Mouse (Mus musculus): ENCODE measurements around the gene Ulk4. TPM values are rescaled to one million over a fixed set of nuclear protein-coding genes. Genes with fewer than 3 reads are reported as not detected.

Ulk4 gene
- polyA plus RNA-seq, 1 experiment from 2014 or later, result 213 TPM

DNA sequence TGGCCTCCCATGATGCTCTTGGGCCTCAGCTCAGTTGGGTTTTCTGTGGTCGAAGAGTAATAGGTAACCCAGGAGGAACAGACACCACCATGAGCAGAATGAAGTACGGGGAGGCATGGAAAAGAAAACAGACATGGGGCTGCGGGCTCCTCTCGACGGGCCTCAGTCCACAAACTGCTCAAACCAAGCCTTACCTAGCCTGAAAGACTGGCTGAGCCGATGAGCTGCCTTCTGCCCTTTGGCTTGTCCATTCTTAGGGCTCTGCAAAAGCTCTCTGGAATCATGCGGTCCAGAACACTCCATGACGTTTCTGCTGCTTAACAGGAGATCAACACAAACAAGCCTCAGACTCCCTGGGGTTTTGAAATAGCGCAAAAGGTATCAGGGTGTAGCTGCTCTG is 19.9 kb downstream of the Ulk4 start:
- H3K27ac ChIP-seq (replicated peaks; ENCODE audit: low read depth, low read length), result no peak overlapping the region
- H3K4me1 ChIP-seq (ENCODE audit: control insufficient read depth, insufficient read depth, low read length), result no peaks in the 10 kb centered on the region; the same call in 1 of the 2 replicates
- no peak overlapping the region for H3K4me3 ChIP-seq (ENCODE audit: low read depth, low read length)
- no peaks in the 10 kb centered on the region for H3K36me3 ChIP-seq (replicated peaks; ENCODE audit: control insufficient read depth, insufficient read depth, low read depth, low read length)
- no peaks in the 10 kb centered on the region for H3K27me3 ChIP-seq (ENCODE audit: control insufficient read depth, insufficient read depth, low read length)
- DNase-seq (ENCODE audit: low spot score) (no peak), ATAC-seq (replicated peaks; ENCODE audit: insufficient number of reproducible peaks, low FRiP score, low TSS enrichment, low read depth) (no peak)
- no peak overlapping the region for H3K9ac ChIP-seq (replicated peaks; ENCODE audit: low read length)
- H3K4me2 ChIP-seq (ENCODE audit: low read depth, low read length), result no peak overlapping the region
- no peaks in the 10 kb centered on the region for H3K9me3 ChIP-seq (replicated peaks; ENCODE audit: control insufficient read depth, low read length)
- WGBS, result 81% methylated on average over 9 of the region's 9 CpGs

DNA sequence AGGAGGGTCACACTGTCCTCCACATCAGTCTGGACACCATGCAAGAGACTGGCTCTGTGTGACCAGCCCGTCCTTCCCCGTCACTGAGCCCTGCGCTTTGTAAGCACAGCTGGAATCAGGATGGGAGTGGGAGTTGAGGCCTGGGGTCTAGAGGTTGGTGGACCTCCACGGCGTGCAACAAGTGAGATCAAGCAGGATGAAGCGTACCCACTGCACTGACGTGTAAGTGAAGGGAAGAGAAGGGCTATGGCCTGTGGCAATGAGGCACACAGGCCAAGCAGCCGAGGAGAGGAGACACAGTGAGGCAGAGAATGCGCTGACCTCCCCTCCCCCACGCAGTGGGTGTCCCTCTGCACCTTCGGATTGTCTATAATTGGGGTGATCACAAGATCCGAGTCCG is 22.2 kb downstream of the Ulk4 start:
- H3K9ac ChIP-seq (replicated peaks; ENCODE audit: low read length), result no peak overlapping the region
- ATAC-seq (replicated peaks; ENCODE audit: insufficient number of reproducible peaks, low FRiP score, low TSS enrichment, low read depth) (no peak), DNase-seq (ENCODE audit: low spot score) (no peak)
- no peak overlapping the region for H3K4me3 ChIP-seq (ENCODE audit: low read depth, low read length)
- no peak overlapping the region for H3K27ac ChIP-seq (replicated peaks; ENCODE audit: low read depth, low read length)
- no peak overlapping the region for H3K4me2 ChIP-seq (ENCODE audit: low read depth, low read length)
- WGBS, result 91% methylated on average over 13 of the region's 13 CpGs
- H3K9me3 ChIP-seq (replicated peaks; ENCODE audit: control insufficient read depth, low read length), result no peaks in the 10 kb centered on the region
- H3K4me1 ChIP-seq (ENCODE audit: control insufficient read depth, insufficient read depth, low read length), result no peaks in the 10 kb centered on the region; the same call in 1 of the 2 replicates
- no peaks in the 10 kb centered on the region for H3K36me3 ChIP-seq (replicated peaks; ENCODE audit: control insufficient read depth, insufficient read depth, low read depth, low read length)
- H3K27me3 ChIP-seq (ENCODE audit: control insufficient read depth, insufficient read depth, low read length), result no peaks in the 10 kb centered on the region

DNA sequence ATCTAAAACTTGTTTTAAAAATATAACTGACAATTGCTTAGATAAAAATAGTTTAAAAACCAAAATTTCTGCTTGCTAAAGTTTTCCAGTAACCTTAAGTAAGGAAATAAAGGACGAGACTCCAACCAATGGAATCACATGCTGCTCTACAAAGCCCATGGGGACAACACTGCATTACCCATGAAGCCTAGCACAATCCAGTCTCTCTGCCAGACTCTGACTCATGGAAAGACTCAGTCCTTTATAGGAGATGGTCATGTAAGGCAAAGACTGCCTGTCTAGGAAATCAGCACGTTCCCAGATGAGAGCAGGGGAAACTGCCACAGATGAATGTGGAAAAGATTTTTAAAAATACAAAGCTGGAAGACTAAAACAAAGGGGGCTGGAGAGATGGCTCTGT is 23.0 kb downstream of the Ulk4 start:
- Histone ChIP-seq H3K4me3 (ENCODE audit: low read depth, low read length) (no peak overlapping the region), H3K27me3 (ENCODE audit: control insufficient read depth, insufficient read depth, low read length) (no peaks in the 10 kb centered on the region), H3K36me3 (replicated peaks; ENCODE audit: control insufficient read depth, insufficient read depth, low read depth, low read length) (no peaks in the 10 kb centered on the region), H3K4me1 (ENCODE audit: control insufficient read depth, insufficient read depth, low read length) (no peaks in the 10 kb centered on the region; the same call in 1 of the 2 replicates), H3K9me3 (replicated peaks; ENCODE audit: control insufficient read depth, low read length) (no peaks in the 10 kb centered on the region), H3K4me2 (ENCODE audit: low read depth, low read length) (no peak overlapping the region), H3K27ac (replicated peaks; ENCODE audit: low read depth, low read length) (no peak overlapping the region), H3K9ac (replicated peaks; ENCODE audit: low read length) (no peak overlapping the region)
- 89% methylated on average over 2 of the region's 2 CpGs for WGBS
- no peak for ATAC-seq (replicated peaks; ENCODE audit: insufficient number of reproducible peaks, low FRiP score, low TSS enrichment, low read depth)
- DNase-seq (ENCODE audit: low spot score), result no peak

DNA sequence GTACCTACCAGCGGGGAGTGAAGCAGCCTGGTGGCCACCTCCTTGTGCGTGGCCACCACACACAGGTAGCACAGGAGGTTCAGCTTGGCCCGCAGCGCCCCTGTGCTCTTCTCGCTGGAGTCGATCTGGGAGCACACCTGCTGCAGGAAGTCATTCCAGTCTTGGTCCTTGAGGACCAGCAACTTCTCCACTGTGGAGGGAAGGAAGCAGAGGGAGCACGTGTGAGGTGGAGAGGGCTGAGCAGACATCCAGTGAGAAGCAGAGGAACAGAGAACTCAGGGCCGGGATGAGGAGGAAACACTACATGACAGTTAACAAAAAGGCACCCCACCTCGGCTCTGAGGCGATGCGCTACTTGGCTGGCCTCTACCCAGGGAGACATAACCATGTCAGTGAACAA is 26.1 kb downstream of the Ulk4 start:
- Histone ChIP-seq H3K4me2 (ENCODE audit: low read depth, low read length) (no peak overlapping the region), H3K9me3 (replicated peaks; ENCODE audit: control insufficient read depth, low read length) (no peaks in the 10 kb centered on the region), H3K4me1 (ENCODE audit: control insufficient read depth, insufficient read depth, low read length) (no peaks in the 10 kb centered on the region), H3K36me3 (replicated peaks; ENCODE audit: control insufficient read depth, insufficient read depth, low read depth, low read length) (no peaks in the 10 kb centered on the region), H3K9ac (replicated peaks; ENCODE audit: low read length) (no peak overlapping the region), H3K4me3 (ENCODE audit: low read depth, low read length) (no peak overlapping the region), H3K27ac (replicated peaks; ENCODE audit: low read depth, low read length) (no peak overlapping the region), H3K27me3 (ENCODE audit: control insufficient read depth, insufficient read depth, low read length) (no peaks in the 10 kb centered on the region)
- ATAC-seq (replicated peaks; ENCODE audit: insufficient number of reproducible peaks, low FRiP score, low TSS enrichment, low read depth) (no peak), DNase-seq (ENCODE audit: low spot score) (no peak)
- WGBS, result 89% methylated on average over 11 of the region's 11 CpGs

DNA sequence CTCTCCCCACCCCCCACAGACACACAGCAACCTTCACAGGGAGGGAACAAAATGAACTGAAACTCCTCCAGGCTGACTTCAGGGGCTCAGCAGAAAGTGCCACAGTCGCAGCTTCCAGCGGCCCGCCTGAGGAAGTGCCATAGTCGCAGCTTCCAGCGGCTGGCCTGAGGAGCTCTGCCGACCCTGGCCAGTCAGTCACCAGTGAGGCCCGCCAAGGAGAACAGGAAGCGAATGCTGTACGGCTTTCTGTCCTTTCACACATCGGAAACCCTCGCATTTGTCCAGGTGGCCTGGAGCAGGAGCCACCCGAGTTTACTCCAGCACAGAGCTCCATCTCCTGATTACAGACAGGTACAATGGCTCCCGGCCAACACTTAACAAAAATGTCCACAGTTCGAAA is 27.2 kb downstream of the Ulk4 start:
- ATAC-seq (replicated peaks; ENCODE audit: insufficient number of reproducible peaks, low FRiP score, low TSS enrichment, low read depth) (no peak), DNase-seq (ENCODE audit: low spot score) (no peak)
- H3K4me1 ChIP-seq (ENCODE audit: control insufficient read depth, insufficient read depth, low read length), result no peaks in the 10 kb centered on the region
- no peak overlapping the region for H3K27ac ChIP-seq (replicated peaks; ENCODE audit: low read depth, low read length)
- no peak overlapping the region for H3K4me2 ChIP-seq (ENCODE audit: low read depth, low read length)
- H3K36me3 ChIP-seq (replicated peaks; ENCODE audit: control insufficient read depth, insufficient read depth, low read depth, low read length), result no peaks in the 10 kb centered on the region
- H3K27me3 ChIP-seq (ENCODE audit: control insufficient read depth, insufficient read depth, low read length), result no peaks in the 10 kb centered on the region
- H3K9ac ChIP-seq (replicated peaks; ENCODE audit: low read length), result no peak overlapping the region
- WGBS, result 45% methylated on average over 14 of the region's 14 CpGs
- H3K4me3 ChIP-seq (ENCODE audit: low read depth, low read length), result no peak overlapping the region
- no peaks in the 10 kb centered on the region for H3K9me3 ChIP-seq (replicated peaks; ENCODE audit: control insufficient read depth, low read length)

DNA sequence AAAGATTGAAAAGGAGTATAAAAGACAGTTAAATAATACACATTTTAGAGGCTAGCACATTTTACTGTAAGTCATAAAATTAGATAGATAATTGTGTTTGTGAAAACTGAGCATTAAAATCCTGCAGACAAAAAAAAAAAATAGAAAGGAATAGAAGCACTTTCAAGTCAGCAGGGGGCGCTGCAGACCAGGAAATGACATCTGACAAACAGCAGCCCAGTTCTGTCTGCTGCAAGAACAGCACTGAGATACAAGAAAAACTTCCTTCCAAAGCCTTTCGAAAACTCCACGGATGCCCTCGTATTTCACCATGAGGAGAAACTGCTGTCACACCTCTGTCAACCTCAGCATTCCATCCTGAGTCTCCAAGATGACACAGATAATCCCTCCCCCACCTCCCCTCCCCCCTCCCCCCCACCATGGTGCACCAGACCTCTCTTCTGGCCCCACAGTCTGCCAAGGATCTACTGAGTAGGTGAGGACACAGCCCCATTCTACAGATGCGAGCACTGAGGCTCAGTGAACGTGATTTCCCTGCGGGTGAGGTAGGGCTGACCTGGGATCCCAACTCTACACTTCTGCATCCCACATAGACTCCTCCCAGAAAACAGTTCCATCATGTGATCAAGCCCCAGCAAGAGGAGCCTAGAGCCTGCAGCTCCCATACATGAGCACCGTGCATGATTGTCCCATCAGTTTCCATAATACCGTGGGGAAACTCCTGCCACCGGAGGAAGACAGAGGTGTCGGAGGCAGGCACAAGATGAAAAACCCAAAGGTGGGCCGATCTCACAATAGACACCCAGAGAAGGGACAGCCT is 28.8 kb downstream of the Ulk4 start:
- Histone ChIP-seq H3K27me3 (ENCODE audit: control insufficient read depth, insufficient read depth, low read length) (no peaks in the 10 kb centered on the region), H3K9ac (replicated peaks; ENCODE audit: low read length) (no peak overlapping the region), H3K27ac (replicated peaks; ENCODE audit: low read depth, low read length) (no peak overlapping the region), H3K4me3 (ENCODE audit: low read depth, low read length) (no peak overlapping the region), H3K4me1 (ENCODE audit: control insufficient read depth, insufficient read depth, low read length) (no peaks in the 10 kb centered on the region), H3K9me3 (replicated peaks; ENCODE audit: control insufficient read depth, low read length) (no peaks in the 10 kb centered on the region), H3K36me3 (replicated peaks; ENCODE audit: control insufficient read depth, insufficient read depth, low read depth, low read length) (no peaks in the 10 kb centered on the region), H3K4me2 (ENCODE audit: low read depth, low read length) (no peak overlapping the region)
- ATAC-seq (replicated peaks; ENCODE audit: insufficient number of reproducible peaks, low FRiP score, low TSS enrichment, low read depth) (0 out of 2 replicates have a peak, but pooled peaks have one; percentile 29), DNase-seq (ENCODE audit: low spot score) (peak; percentile 87)
- WGBS, result 60% methylated on average over 12 of the region's 12 CpGs

DNA sequence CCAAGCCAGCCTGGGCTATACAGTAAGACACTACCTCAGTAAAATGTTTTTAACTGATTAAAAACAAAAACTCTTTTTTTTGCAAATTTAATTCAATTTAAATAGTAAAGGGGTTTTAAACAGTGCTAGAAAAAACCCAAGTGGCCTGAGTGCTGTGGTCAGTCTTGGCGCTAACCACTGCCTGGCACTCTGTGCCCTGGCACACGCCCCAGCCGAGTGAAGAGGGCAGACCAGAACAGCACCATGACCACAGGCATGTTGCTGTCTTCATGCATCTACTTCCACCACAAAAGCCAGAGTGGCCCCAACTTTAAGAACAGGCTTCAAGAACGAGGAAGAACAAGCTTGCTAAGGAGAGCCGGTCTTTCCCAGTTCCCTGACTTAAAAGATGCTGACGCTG is 29.9 kb downstream of the Ulk4 start:
- no peak for ATAC-seq (replicated peaks; ENCODE audit: insufficient number of reproducible peaks, low FRiP score, low TSS enrichment, low read depth)

DNA sequence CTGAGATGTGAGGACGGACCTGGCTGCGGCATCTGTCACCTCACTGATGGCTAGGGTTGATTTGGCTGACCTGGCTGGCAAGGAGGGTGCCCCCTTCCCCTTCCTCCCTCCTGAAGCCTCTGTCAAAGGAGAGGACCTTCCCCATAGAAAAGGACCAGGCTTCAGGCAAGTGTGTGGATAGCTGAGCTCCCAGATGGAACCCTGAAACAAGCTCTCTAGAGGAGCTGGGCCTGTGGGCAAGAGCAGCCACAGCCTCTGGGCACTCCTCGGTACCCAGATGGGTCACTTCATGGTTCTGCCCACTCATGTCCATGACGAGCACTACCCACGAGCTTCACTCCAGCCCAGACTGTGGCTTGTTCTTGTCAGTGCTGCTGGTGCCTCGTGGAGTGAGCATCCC is 34.7 kb downstream of the Ulk4 start:
- H3K27ac ChIP-seq (replicated peaks; ENCODE audit: low read depth, low read length), result no peak overlapping the region
- H3K4me3 ChIP-seq (ENCODE audit: low read depth, low read length), result no peak overlapping the region
- no peaks in the 10 kb centered on the region for H3K36me3 ChIP-seq (replicated peaks; ENCODE audit: control insufficient read depth, insufficient read depth, low read depth, low read length)
- H3K4me2 ChIP-seq (ENCODE audit: low read depth, low read length), result no peak overlapping the region
- no peaks in the 10 kb centered on the region for H3K4me1 ChIP-seq (ENCODE audit: control insufficient read depth, insufficient read depth, low read length)
- ATAC-seq (replicated peaks; ENCODE audit: insufficient number of reproducible peaks, low FRiP score, low TSS enrichment, low read depth) (no peak), DNase-seq (ENCODE audit: low spot score) (no peak)
- no peaks in the 10 kb centered on the region for H3K9me3 ChIP-seq (replicated peaks; ENCODE audit: control insufficient read depth, low read length)
- no peaks in the 10 kb centered on the region for H3K27me3 ChIP-seq (ENCODE audit: control insufficient read depth, insufficient read depth, low read length)
- 90% methylated on average over 6 of the region's 6 CpGs for WGBS
- no peak overlapping the region for H3K9ac ChIP-seq (replicated peaks; ENCODE audit: low read length)

More for the DNA sequence above, 29.9 kb downstream of the Ulk4 start:
- H3K27ac ChIP-seq (replicated peaks; ENCODE audit: low read depth, low read length), result no peak overlapping the region
- H3K4me2 ChIP-seq (ENCODE audit: low read depth, low read length), result no peak overlapping the region
- H3K9ac ChIP-seq (replicated peaks; ENCODE audit: low read length), result no peak overlapping the region
- WGBS, result 79% methylated on average over 6 of the region's 6 CpGs
- H3K36me3 ChIP-seq (replicated peaks; ENCODE audit: control insufficient read depth, insufficient read depth, low read depth, low read length), result no peaks in the 10 kb centered on the region
- H3K9me3 ChIP-seq (replicated peaks; ENCODE audit: control insufficient read depth, low read length), result no peaks in the 10 kb centered on the region
- H3K4me3 ChIP-seq (ENCODE audit: low read depth, low read length), result no peak overlapping the region
- no peaks in the 10 kb centered on the region for H3K27me3 ChIP-seq (ENCODE audit: control insufficient read depth, insufficient read depth, low read length)
- no peak for DNase-seq (ENCODE audit: low spot score)
- H3K4me1 ChIP-seq (ENCODE audit: control insufficient read depth, insufficient read depth, low read length), result no peaks in the 10 kb centered on the region
